Mouse (Mus musculus) lung, embryonic 14.5 days (tissue): ENCODE results near the gene Arid4a. TPM values are rescaled to one million over a fixed set of nuclear protein-coding genes. Genes with fewer than 3 reads are reported as not detected.

Experiments used
- ATAC-seq: fragments of 200-750 bp; cut with Nextera tagmentation; 2 replicates; pipeline ENCODE4 v1.8.0; 2017; ENCODE audit warnings: mild to moderate bottlenecking, moderate TSS enrichment, moderate library complexity; ENCODE audit not compliant: insufficient read depth
- DNase-seq: peaks from one replicate; pipeline ENCODE4 v3.0.0-alpha.2; 2015
- H3K27ac ChIP-seq: fragments of 300-500 bp; sonication (generic); 2 replicates; pipeline ENCODE4 v1.5.1; 2014; ENCODE audit warnings: low read depth, mild to moderate bottlenecking, moderate library complexity
- H3K27me3 ChIP-seq: fragments of 300-500 bp; sonication (generic); 2 replicates; pipeline ENCODE4 v1.6.1; 2014; ENCODE audit warnings: low read length, control low read depth; ENCODE audit not compliant: insufficient read depth
- H3K36me3 ChIP-seq: fragments of 300-500 bp; sonication (generic); 2 replicates; pipeline ENCODE4 v1.6.1; 2014; ENCODE audit warnings: control low read depth; ENCODE audit not compliant: insufficient read depth
- H3K4me1 ChIP-seq: fragments of 300-500 bp; sonication (generic); 2 replicates; pipeline ENCODE4 v1.6.1; 2014; ENCODE audit warnings: antibody characterized with exemption, control low read depth; ENCODE audit not compliant: insufficient read depth
- H3K4me2 ChIP-seq: fragments of 300-500 bp; sonication (generic); 2 replicates; pipeline ENCODE4 v1.6.1; 2014; ENCODE audit warnings: mild to moderate bottlenecking
- H3K4me3 ChIP-seq: fragments of 300-500 bp; sonication (generic); 2 replicates; pipeline ENCODE4 v1.5.1; 2014; ENCODE audit warnings: low read depth, low read length
- H3K9ac ChIP-seq: fragments of 300-500 bp; sonication (generic); 2 replicates; pipeline ENCODE4 v1.6.1; 2014
- H3K9me3 ChIP-seq: fragments of 300-500 bp; sonication (generic); 2 replicates; pipeline ENCODE4 v1.6.1; 2016; ENCODE audit warnings: low read depth, low read length, control low read depth
- CTCF ChIP-seq: IDR thresholded peaks from 2 replicates; pipeline ENCODE4 v1.5.1; 2016; ENCODE audit warnings: antibody characterized with exemption, low read depth
- WGBS: fragments of 180-500 bp; shearing (Covaris S2); extraction: QIAGEN DNeasy Blood & Tissue Kit; methylation state at CpG from one replicate; pipeline ENCODE4 v1.1.7; 2014; 5-methylcytosine and 5-hydroxymethylcytosine counted together
- polyA plus RNA-seq: library from polyadenylated mRNA; unstranded; fragments of >200 nt; fragmentation: Nextera tagmentation; extraction: Ambion mirVana; gene quantifications from 2 replicates; pipeline ENCODE4 v1.2.1, GENCODE M21; 2014

Arid4a gene
- polyA plus RNA-seq, 1 experiment from 2014 or later = 35.9 TPM

DNA sequence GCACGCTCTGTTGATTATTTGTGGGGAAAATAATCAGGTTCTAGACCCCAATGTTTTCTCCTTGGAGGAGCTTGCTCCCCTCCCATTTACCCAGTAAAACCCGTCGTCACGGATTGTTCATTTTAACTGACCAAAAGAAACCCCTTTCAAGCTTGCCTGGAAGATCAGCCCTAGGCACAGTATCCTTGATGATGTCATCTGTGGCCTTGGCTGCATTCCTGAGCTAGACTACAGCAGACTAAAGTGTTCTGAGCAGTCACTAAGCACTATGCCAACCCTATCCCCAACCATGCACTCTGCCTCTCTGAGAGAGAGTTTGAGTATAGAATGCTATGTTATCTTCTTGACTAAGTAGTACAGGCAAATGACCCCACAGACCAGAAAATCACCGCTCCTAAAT is 100.6 kb downstream of the Arid4a start:
- Histone ChIP-seq H3K27me3 (no peaks in the 10 kb centered on the region), H3K27ac (no peak overlapping the region), H3K4me2 (no peak overlapping the region), H3K36me3 (no peaks in the 10 kb centered on the region), H3K9ac (no peak overlapping the region), H3K9me3 (no peaks in the 10 kb centered on the region), H3K4me1 (peaks cover 10% of the 10 kb centered on the region), H3K4me3 (no peak overlapping the region)
- DNase-seq = no peak
- WGBS = 77% methylated on average over 5 of the region's 5 CpGs
- ATAC-seq = no peak
- no peak for TF ChIP-seq CTCF

GRCm38 (mm10) chr12:71122731-71123130 is 106.9 kb downstream of the Arid4a start:
- Histone ChIP-seq H3K27ac (no peak overlapping the region), H3K27me3 (no peaks in the 10 kb centered on the region), H3K36me3 (peaks cover 49% of the 10 kb centered on the region), H3K9ac (no peak overlapping the region), H3K4me2 (no peak overlapping the region), H3K4me3 (no peak overlapping the region), H3K9me3 (no peaks in the 10 kb centered on the region), H3K4me1 (no peaks in the 10 kb centered on the region)
- ATAC-seq = no peak
- no peak for TF ChIP-seq CTCF
- DNase-seq = no peak
- WGBS = 85% methylated on average over 10 of the region's 10 CpGs

DNA sequence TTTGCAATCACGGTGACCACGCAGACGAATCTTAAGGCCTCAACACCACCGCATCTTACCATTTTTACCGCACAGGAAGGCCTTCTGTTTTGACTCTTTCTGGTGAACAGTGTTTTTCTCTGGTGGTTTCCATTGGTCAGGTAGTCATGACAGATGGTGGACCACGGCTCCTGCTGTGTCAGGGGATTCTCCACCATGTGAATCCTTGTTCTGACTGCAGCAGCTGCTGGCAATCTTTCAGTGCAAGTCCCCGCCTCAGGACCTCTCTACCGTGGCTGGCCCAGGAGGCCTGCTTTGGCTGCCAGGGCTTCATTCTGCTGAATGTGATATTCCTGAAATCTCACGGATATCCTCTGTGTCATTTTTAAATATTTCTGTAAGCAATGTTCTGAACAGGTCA is 107.5 kb downstream of the Arid4a start:
- Histone ChIP-seq H3K27me3 (no peaks in the 10 kb centered on the region), H3K9ac (no peak overlapping the region), H3K9me3 (no peaks in the 10 kb centered on the region), H3K4me2 (no peak overlapping the region), H3K27ac (no peak overlapping the region), H3K4me3 (no peak overlapping the region), H3K4me1 (no peaks in the 10 kb centered on the region), H3K36me3 (peaks cover 54% of the 10 kb centered on the region)
- no peak for TF ChIP-seq CTCF
- 89% methylated on average over 9 of the region's 9 CpGs for WGBS
- no peak for ATAC-seq
- DNase-seq = no peak

DNA sequence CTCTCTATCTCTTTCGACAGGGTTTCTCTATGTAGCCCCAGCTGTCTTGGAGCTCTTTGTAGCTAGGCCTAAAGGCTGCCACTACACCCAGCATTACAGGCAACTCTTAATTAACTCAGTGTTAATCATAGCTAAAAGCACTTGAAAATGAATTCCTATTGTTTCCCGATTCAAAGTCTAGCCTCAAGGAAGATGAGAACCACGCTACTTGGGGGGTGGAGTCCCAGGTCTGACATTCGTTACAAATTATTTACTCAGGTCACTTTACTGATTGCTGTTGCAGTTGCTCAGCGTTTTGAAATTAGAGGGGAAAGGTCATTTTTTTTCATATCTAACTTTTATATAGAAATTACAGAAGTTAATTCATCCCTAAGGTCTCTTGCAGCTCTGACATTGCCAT is 119.8 kb downstream of the Arid4a start:
- Histone ChIP-seq H3K27ac (no peak overlapping the region), H3K4me2 (peak overlapping the region; percentile 78), H3K9me3 (no peaks in the 10 kb centered on the region), H3K9ac (peak overlapping the region; percentile 88), H3K36me3 (peaks cover 33% of the 10 kb centered on the region), H3K4me3 (peak overlapping the region; percentile 82), H3K27me3 (no peaks in the 10 kb centered on the region), H3K4me1 (no peaks in the 10 kb centered on the region)
- 25% methylated on average over 5 of the region's 5 CpGs for WGBS
- ATAC-seq (no peak), DNase-seq (no peak)
- no peak for TF ChIP-seq CTCF

- Histone ChIP-seq H3K4me1 (no peaks in the 10 kb centered on the region), H3K27me3 (no peaks in the 10 kb centered on the region), H3K9ac (peak within 1 kb of the TSS; percentile 88), H3K4me3 (peak within 1 kb of the TSS; percentile 82), H3K9me3 (no peaks in the 10 kb centered on the region), H3K4me2 (peak within 1 kb of the TSS; percentile 78), H3K36me3 (peaks cover 35% of the 10 kb centered on the region), H3K27ac (peak within 1 kb of the TSS; percentile 70)
- ATAC-seq (peak; percentile 95), DNase-seq (peak; percentile 89)
- TF ChIP-seq CTCF = 0 out of 2 replicates have a peak, but pooled peaks have one; percentile 8
- WGBS = under 1% methylated on average over 52 of the region's 52 CpGs
Observed at GRCm38 (mm10) chr12:71136130-71136973, 120.6 kb downstream of the Arid4a start, which contains the start of the genes Timm9 and 2700049A03Rik. Gene Timm9, minus strand, starts transcription at chr12:71136684. Gene 2700049A03Rik, plus strand, starts transcription at chr12:71136848.

GRCm38 (mm10) chr12:71136974-71137491 is 121.2 kb downstream of the Arid4a start:
- ATAC-seq (peak; percentile 83), DNase-seq (peak; percentile 97)
- Histone ChIP-seq H3K36me3 (peaks cover 36% of the 10 kb centered on the region), H3K4me1 (no peaks in the 10 kb centered on the region), H3K9me3 (no peaks in the 10 kb centered on the region), H3K4me3 (peak overlapping the region; percentile 82), H3K27ac (peak overlapping the region; percentile 70), H3K4me2 (peak overlapping the region; percentile 78), H3K27me3 (no peaks in the 10 kb centered on the region), H3K9ac (peak overlapping the region; percentile 88)
- WGBS = under 1% methylated on average over 30 of the region's 30 CpGs
- no peak for TF ChIP-seq CTCF

DNA sequence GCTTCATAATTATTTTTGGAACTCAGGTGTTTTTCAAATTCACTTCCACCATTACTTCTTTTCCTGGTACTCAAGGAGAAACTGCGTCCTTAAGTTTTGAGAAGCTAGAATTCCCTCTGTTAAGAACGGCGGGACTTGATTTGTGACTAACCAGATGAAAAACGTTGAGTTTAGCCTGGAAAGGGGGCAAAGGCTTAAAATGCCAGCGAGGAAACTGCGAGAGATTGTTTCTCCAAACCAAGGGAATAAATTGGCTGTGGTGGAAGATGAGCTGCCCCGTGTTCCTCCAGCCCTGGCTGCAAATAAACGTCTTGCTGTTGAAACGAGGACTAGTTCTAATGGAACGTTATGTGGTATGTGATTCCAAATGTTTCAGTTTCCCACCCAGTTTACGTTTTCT is 121.9 kb downstream of the Arid4a start:
- no peak for TF ChIP-seq CTCF
- H3K27ac ChIP-seq = no peak overlapping the region
- no peaks in the 10 kb centered on the region for H3K9me3 ChIP-seq
- peak; percentile 15 for DNase-seq
- H3K27me3 ChIP-seq = no peaks in the 10 kb centered on the region
- no peak for ATAC-seq
- no peaks in the 10 kb centered on the region for H3K4me1 ChIP-seq
- peak overlapping the region; percentile 82 for H3K4me3 ChIP-seq
- peak overlapping the region; percentile 88 for H3K9ac ChIP-seq
- peak overlapping the region; percentile 78 for H3K4me2 ChIP-seq
- peaks cover 36% of the 10 kb centered on the region for H3K36me3 ChIP-seq
- WGBS = 2% methylated on average over 11 of the region's 11 CpGs
